Mouse (Mus musculus): Measurements from ENCODE around the gene Rbp1.

DNA sequence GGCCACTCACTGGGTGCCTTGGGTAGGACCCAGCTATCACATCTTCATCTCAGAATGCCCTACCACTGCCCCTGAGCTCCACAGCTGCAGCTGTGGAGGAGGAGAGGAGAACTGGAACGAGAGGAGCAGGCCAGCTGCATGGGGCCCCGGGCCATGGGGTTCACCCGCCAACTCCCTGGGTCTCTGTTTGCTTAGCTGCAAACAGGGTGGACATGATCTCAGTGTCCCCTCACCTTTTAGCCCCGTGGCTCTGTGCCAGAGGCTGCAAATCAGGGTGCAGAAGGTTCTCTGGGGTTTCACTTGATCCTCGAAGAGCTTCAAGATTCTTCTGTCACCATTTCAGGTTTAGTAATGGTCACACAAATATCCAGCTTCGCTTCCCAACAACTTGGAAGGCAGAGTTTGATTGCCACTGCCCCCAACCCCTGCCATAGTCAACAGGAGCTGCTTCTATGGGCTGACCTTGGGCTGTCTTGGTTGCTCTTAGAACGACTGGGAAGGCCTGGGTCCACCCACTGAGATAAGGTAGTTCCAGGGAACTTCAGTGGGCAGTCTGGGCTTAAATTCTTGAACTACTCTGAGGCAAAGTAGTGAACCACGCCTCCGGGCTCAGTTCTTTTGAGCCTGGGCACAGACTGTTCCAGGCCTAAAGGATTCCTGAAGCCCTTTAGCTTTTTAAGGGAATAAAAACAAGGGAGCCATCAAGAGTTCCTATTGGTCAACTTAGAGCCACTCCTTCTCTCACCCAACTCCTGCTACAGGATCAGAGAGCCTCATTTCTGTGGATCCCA, 22.8 kb downstream of the Rbp1 start:
- TF ChIP-seq CTCF (IDR thresholded peaks at IDR 0.05) (no peak), EP300 (IDR thresholded peaks at IDR 0.05; ENCODE audit: insufficient read depth, low read depth, low read length) (no peak), POLR2A (IDR thresholded peaks at IDR 0.05; ENCODE audit: insufficient read depth, low read depth, low read length) (no peak)

Measured in heart, adult 2 months (tissue).